Mouse (Mus musculus) ES-E14 (cell line): ENCODE results near the gene Ctu2. TPM values are rescaled to one million over a fixed set of nuclear protein-coding genes. Genes with fewer than 3 reads are reported as not detected.

Experiments used
- DNase-seq: peaks from one replicate; pipeline ENCODE4 v3.0.0-alpha.2; 2013; ENCODE audit warnings: low read depth, low spot score
- H3K27ac ChIP-seq: 2 replicates; pipeline ENCODE4 v1.5.1; 2012; ENCODE audit warnings: low read depth, mild to moderate bottlenecking, low read length, moderate library complexity, mixed read lengths; ENCODE audit not compliant: poor library complexity, insufficient read depth, severe bottlenecking
- H3K36me3 ChIP-seq: 2 replicates; pipeline ENCODE4 v1.6.1; 2012; ENCODE audit warnings: mild to moderate bottlenecking, low read length, moderate library complexity, mixed read lengths; ENCODE audit not compliant: control insufficient read depth, poor library complexity, insufficient read depth, severe bottlenecking
- H3K4me1 ChIP-seq, 2 experiments: fragments of 150-350 bp in 1 of 2; sonication (generic) in 1 of 2; 2 replicates each; pipeline ENCODE4 v1.6.1; 2012; ENCODE audit warnings: low read length in 2 of 2, mild to moderate bottlenecking in 1 of 2, mixed read lengths in 1 of 2; ENCODE audit not compliant: control insufficient read depth in 2 of 2, insufficient read depth in 2 of 2, poor library complexity in 1 of 2
- H3K4me3 ChIP-seq, 2 experiments: fragments of 150-350 bp in 1 of 2; sonication (generic) in 1 of 2; 2 replicates each; pipeline ENCODE4 v1.5.1; 2012; ENCODE audit warnings: low read length in 2 of 2, low read depth in 1 of 2, mild to moderate bottlenecking in 1 of 2, mixed read lengths in 1 of 2; ENCODE audit not compliant: insufficient read depth in 1 of 2, poor library complexity in 1 of 2, severe bottlenecking in 1 of 2
- H3K9ac ChIP-seq: 2 replicates; pipeline ENCODE4 v1.6.1; 2012; ENCODE audit warnings: low read depth, mild to moderate bottlenecking, low read length, mixed read lengths; ENCODE audit not compliant: poor library complexity, insufficient read depth, severe bottlenecking
- H3K9me3 ChIP-seq: fragments of 150-350 bp; sonication (generic); 2 replicates; pipeline ENCODE4 v1.6.1; 2012; ENCODE audit warnings: low read depth, mild to moderate bottlenecking, low read length; ENCODE audit not compliant: control insufficient read depth, insufficient read depth
- CHD2 ChIP-seq: IDR thresholded peaks from 2 replicates; pipeline ENCODE4 v1.6.1; 2014; ENCODE audit warnings: mild to moderate bottlenecking, low read depth, low read length, inconsistent platforms
- HCFC1 ChIP-seq: IDR thresholded peaks from 2 replicates; pipeline ENCODE4 v1.6.1; 2012; ENCODE audit warnings: low read length, inconsistent platforms, borderline replicate concordance; ENCODE audit not compliant: insufficient read depth
- MAFK ChIP-seq: IDR thresholded peaks from 2 replicates; pipeline ENCODE4 v1.6.1; 2014; ENCODE audit warnings: mild to moderate bottlenecking, low read depth, low read length, inconsistent platforms; ENCODE audit not compliant: insufficient read depth
- ZC3H11A ChIP-seq: IDR thresholded peaks from 2 replicates; pipeline ENCODE4 v1.6.1; 2012; ENCODE audit warnings: low read depth, mild to moderate bottlenecking, inconsistent platforms, low read length, borderline replicate concordance
- ZNF384 ChIP-seq: IDR thresholded peaks from 2 replicates; pipeline ENCODE4 v1.6.1; 2012; ENCODE audit warnings: low read depth, low read length, inconsistent platforms
- in situ Hi-C, 2 experiments: fragments of 600-800 bp; cut with MboI; formaldehyde crosslinking; loops; one replicate each; pipeline ENCODE4 v1.15.1; 2025; ENCODE audit warnings: low sequenced_read_pairs in 2 of 2, inconsistent platforms in 1 of 2; ENCODE audit not compliant: unreplicated experiment in 2 of 2
- total RNA-seq: library from RNA; depleted of rRNA; stranded (reverse); fragments of 300-350 nt; gene quantifications from 2 replicates; pipeline ENCODE4 v1.2.3, GENCODE M21; 2012

Gene Ctu2
- total RNA-seq, 1 experiment, result 79.8 TPM

GRCm38 (mm10) chr8:122463651-122464640 is 12.0 kb upstream of the Ctu2 start:
- Histone ChIP-seq H3K36me3 (peaks cover 2% of the 10 kb centered on the region; the same call in 1 of the 2 replicates), H3K9me3 (no peaks in the 10 kb centered on the region), H3K27ac (no peak overlapping the region), H3K9ac (no peak overlapping the region), H3K4me3 (no peak overlapping the region), H3K4me1 (peaks cover 0 to 18% of the 10 kb centered on the region in 2 experiments; a peak in 2 of 4 replicates)
- DNase-seq, result no peak
- TF ChIP-seq ZC3H11A, result no peak
- no peak for TF ChIP-seq MAFK
- TF ChIP-seq HCFC1, result no peak
- no peak for TF ChIP-seq ZNF384
- no peak for TF ChIP-seq CHD2
- in situ Hi-C loops, result no loop called here

GRCm38 (mm10) chr8:122464985-122465384 is 11.0 kb upstream of the Ctu2 start:
- Histone ChIP-seq H3K4me1 (peaks cover 0 to 14% of the 10 kb centered on the region in 2 experiments; a peak in 2 of 4 replicates), H3K27ac (no peak overlapping the region), H3K4me3 (no peak overlapping the region), H3K36me3 (peaks cover 2% of the 10 kb centered on the region; the same call in 1 of the 2 replicates), H3K9ac (no peak overlapping the region), H3K9me3 (no peaks in the 10 kb centered on the region)
- no peak for DNase-seq
- in situ Hi-C loops, result no loop called here
- no peak for TF ChIP-seq MAFK

GRCm38 (mm10) chr8:122467816-122468215 is 8.1 kb upstream of the Ctu2 start:
- no peak overlapping the region for H3K27ac ChIP-seq
- no peak overlapping the region for H3K9ac ChIP-seq
- H3K9me3 ChIP-seq, result no peaks in the 10 kb centered on the region
- H3K4me1 ChIP-seq, result no peaks in the 10 kb centered on the region
- H3K4me3 ChIP-seq, result no peak overlapping the region
- H3K36me3 ChIP-seq, result peaks cover 2% of the 10 kb centered on the region; the same call in 1 of the 2 replicates
- in situ Hi-C loops, result no loop called here
- DNase-seq, result no peak
- TF ChIP-seq ZNF384, result no peak
- no peak for TF ChIP-seq HCFC1
- TF ChIP-seq ZC3H11A, result no peak
- TF ChIP-seq MAFK, result no peak
- no peak for TF ChIP-seq CHD2

GRCm38 (mm10) chr8:122469407-122469806 is 6.5 kb upstream of the Ctu2 start:
- H3K9me3 ChIP-seq, result no peaks in the 10 kb centered on the region
- peaks cover 7% of the 10 kb centered on the region; the same call in 1 of the 2 replicates for H3K36me3 ChIP-seq

More at GRCm38 (mm10) chr8:122469407-122469806, 6.5 kb upstream of the Ctu2 start:
- H3K4me3 ChIP-seq, result no peak overlapping the region
- H3K9ac ChIP-seq, result no peak overlapping the region
- H3K4me1 ChIP-seq, result no peaks in the 10 kb centered on the region
- in situ Hi-C loops, result no loop called here
- H3K27ac ChIP-seq, result no peak overlapping the region
- no peak for DNase-seq
- no peak for TF ChIP-seq ZNF384
- TF ChIP-seq ZC3H11A, result no peak
